Mouse (Mus musculus) spleen, postnatal 14 days (tissue): ENCODE measurements around the gene Chst3.
"Not testable (repeated sequence)": the region's sequence is repeated elsewhere in the genome, so short reads cannot be mapped to it uniquely, and the experiment has no call there.

ENCODE experiments used
- DNase-seq, 2 experiments: peaks; one replicate each; pipeline ENCODE4 v3.0.0; 2021 to 2022; ENCODE audit warnings: low spot score in 2 of 2

Gene Chst3

DNA sequence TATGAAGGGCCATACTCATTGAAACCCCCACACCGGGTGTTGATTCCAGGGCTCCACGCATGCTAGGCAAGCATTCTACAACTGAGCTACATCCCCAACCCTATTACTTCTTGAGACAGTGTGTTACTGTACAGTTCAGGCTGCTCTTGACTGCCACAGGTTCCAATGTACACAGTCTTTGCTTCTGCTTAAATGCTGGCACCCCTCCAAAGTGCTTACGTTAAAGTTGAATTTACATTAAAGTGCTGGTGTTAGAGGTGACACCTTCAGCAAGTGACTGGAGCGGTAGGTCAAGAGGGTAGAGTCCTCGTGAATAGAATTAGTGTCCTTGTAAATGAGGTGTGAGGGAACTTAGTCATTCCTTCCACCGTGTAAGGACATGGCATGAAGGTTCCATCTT, 19.7 kb downstream of the Chst3 start:
- no peak for DNase-seq

DNA sequence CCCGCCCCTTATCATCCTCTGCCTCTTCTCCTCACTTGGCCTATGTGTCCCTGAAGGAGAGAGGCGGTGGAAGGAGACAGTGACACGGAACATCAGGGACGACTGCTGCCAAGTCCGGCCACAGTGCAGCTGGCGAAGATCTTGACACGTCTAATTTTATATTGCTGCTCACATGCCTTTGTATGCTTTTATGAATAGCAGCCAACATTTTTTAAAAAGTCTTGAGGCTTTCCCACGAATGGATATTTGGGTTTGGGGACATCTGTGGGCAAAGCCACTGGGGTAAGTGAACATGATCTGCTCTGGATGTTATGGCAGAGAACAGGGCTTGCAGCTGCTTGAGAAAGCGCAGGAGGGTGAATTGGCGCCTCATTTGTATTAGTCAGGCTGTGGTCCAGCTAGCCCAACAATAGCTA, 21.6 kb downstream of the Chst3 start:
- DNase-seq, result no peak

DNA sequence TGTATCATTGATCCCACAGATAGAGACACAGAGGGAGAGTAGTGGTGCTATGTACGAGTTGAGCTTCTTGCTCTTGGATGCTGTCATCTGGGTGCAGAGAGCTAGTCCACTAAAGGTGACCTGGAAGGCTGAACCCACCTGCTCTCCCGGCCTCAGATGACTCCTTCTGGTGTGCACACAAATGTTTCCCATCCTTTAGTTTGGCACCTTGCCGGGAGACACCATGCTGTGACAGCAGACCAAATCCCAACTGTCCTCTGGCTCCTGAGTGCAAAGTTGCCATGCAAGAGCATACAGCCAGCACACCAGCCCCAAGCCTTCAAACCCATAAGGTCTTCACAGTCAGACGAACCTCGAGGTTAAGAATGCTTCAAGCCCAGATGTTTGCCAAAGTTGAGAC, 22.1 kb downstream of the Chst3 start:
- DNase-seq, result no peak

DNA sequence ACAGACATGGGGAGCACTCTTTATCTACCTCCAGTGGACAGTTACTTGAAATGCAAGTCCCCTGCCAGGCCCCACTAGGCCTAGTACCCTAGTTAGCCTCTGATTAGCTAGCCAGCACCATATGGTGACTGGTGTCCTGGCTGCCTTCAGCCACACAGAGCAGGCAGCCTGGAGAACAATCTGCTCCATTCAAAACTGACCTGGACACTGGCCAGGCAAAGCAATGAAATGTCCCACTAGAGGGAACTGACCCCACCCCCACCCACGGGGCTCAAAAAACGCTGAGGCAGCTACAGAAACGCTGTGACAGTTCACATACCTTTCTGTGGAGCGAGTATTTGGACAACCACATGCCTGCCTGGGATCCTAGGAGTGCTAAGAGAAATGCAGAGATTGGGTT, 24.0 kb downstream of the Chst3 start:
- no peak for DNase-seq

DNA sequence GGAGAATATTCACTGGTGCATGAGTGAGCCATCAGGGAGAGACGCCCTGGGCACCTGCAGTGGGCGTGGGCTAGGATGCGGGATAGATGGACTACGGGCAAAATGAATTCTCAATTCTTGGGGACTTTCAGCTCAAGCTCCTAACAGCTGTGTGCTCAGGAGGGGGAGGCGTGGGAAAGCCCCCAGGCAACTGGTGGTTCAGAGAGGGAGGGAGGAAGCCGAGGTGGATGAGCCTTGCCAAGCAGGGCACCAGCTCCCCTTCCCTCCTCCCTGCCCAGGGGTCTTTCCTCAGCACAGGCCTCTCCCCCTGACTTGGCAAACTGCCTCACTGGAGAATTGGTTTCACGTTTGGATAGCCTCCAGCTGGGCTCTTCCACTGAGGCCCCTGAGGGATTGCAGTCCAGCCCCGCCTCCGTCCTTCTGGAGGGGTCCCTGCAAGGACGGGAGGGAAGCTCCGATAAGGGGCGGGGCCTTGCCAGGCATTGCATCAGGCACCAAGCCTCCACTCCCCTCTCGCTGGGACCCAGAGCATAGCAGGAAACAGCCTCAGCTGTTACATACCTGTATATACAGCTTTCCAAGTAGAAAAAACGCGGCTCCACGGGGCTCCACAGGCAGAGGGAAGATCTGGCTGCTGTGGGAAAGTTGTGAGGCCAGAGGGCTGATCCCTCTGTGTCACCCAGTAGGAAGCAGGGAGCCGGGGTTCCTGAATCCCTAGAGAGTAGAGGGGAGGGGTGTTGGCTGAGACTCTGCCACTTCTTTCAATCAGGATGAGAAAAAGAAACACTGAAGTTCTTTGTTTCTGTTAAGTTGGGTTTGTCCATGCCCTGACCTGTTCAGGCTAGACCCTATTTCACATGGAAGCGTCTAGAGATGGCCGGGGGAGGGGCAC, 25.3 kb downstream of the Chst3 start:
- no peak for DNase-seq

DNA sequence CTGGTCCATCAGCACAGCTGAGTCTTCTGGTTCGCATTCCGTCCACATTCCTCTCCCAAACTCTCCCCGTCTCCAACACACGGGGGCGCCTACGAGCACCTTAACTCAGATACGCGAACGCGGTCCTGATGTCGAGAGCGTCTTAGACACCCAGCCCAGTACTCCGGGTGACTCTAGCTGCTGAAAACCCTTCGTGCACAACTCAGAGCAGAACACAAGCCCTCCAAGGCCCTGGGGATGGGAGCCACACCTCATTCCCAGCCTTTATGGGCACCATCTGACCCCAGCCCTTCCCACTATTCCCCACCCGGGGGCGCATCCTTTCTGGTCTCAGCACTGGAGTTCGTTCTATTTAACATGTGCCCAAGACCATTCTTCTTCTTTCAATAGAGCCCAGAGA, 27.3 kb downstream of the Chst3 start:
- peak in 1 of 2 experiments; percentile 46 for DNase-seq

DNA sequence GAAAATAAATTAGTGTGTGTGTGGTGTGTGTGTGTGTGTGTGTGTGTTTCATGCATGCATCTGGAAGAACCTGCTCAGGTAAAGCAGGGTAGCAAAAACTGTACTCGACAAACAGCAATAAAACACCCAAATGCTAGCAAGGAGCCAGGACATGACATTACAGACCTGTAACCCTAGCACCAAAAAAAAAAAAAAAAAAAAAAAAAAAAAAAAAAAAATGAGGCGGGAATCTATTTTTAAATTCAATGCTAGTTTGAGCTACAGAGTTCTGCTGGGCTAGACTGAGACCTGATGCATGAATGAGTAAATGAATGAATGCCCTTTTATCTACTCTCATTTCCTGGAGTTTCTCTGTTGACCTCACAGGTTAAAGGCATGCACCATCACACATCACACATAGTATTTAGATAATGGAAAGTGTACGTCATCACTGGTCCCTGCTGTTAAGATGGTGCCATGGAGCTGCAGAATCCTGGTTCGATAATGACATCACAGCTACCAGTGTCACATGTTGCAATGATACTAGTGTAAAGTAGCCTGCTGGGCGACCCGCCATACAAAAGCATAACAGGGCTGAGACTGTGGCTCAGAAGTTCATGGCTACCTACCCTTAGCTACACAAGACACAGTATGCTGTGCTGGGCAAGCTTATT, 29.4 kb downstream of the Chst3 start:
- no peak for DNase-seq

DNA sequence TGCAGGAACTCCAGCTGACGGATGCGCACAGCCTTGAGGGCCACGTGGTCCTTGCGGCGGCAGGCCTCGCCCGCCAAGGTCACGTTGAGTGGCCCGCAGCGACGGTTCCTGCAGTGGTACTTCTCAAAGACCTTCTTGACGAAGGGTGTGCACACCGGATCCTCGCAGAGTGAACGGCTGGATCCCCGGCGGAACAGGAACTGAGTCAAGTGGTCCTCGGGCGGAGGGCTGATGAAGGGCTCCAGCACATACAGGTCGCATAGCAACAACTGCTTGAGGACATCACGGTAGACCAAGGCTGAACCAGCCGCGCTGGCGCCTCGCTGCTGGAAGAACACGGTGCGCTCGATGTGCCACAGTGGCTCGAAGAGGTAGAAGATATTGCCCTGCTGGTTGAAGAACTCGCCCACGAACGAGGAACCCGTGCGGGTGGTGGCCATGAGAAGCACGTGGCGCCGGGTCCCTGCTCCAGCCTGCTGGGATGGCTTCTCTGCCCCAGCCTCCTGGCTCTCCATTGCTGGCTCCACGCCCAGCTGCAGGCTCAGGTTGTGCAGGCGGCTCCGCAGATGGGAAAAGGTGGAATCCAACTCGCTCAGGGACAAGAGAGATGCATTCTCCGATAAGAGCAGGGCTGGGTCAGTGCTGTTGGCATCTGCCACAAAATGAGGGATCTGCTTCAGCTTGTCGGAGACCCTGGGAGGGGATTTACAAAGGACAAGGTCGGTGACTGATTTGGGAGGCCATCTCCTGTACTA, 32.7 kb downstream of the Chst3 start:
- no peak for DNase-seq

DNA sequence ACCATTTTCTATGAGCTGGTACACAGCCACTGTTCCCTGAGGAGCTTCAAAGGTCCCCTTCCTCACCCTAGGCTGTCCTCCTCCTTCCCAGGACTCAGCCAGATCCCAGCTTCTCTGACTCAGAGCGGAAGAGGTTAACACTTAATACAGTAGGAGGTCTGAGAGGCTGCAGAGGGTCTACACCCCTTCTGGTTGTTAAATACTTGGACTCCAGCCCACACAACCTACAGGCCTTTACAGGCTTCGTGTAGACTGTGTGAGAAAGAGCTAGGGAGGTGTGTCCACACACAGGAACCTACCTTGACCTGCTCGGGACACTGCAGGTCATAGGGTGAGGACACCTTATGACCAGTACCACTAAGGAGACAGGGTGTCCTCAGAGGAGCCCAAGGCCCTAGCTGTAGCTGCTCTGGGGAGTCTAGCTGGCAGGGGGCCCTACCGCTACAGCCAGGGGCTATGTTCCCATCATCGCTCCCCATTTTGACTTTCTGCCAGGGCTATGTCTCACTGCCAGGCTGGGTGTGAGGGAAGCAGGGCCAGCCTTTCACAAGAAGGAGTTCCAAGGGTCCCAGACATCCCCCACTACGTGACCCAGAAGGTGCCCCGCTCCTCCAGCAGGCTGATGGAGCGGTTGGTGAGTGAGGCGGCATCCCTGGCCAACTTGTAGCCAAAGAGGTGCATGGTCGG, 33.9 kb downstream of the Chst3 start:
- no peak for DNase-seq

DNA sequence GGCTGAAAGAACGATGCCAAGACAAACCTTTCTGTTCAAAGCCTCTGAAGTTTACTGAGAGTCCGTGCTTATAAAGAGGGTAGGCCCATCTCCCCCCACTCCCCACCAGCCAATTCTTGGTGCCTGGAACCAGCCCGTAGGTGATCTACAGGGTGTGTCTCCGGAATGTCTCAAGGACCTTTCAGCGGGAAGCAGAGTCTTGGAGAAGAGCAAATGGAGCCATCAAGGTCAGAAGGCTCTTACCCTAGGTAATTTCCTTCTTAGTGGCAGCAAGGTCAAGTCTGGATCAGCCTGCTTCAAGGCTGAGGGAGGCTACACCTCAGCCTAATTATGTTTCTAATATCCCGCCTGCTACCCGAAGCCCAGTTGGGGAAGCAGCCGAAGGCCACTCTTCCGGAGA, 43.8 kb downstream of the Chst3 start:
- DNase-seq, result not testable (repeated sequence)

DNA sequence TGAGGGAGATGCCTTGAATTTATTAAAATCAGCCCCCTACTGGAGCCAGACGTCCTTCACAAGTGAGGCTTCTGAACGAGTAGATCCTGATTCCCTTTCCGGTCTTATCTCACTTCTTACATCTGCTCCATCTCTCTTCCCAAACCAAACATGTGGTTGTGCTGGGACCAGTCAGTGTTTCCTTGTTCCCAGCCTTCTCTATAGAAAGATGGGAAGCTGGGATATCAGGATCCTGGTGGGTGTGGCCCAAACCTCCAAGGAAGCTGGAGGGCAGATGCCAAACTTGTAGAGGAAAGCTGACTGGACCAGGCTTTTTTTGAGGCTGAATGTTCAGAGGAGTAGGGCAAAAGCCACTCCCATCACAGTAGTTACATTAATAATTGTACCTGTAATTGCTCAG, 44.6 kb downstream of the Chst3 start:
- DNase-seq, result no peak

DNA sequence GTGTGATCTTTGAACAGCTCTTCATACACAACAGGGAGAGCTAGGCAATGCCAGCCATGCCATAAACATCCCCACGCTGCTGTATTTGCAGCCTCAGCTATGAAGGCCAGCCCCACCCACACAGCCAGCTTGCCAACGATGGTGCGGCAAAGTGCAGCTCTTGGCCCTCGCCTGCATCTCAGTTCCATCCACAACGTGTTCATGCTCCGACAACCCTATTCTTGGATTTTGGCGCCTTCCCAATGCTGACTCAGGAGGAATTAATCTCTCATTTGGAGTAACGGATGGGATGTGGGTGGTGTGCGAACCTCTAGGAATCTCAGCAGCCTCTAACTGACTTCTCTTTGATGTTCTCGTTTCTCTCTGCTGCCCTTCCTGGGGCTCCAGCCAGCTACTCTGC, 46.0 kb downstream of the Chst3 start:
- no peak for DNase-seq

DNA sequence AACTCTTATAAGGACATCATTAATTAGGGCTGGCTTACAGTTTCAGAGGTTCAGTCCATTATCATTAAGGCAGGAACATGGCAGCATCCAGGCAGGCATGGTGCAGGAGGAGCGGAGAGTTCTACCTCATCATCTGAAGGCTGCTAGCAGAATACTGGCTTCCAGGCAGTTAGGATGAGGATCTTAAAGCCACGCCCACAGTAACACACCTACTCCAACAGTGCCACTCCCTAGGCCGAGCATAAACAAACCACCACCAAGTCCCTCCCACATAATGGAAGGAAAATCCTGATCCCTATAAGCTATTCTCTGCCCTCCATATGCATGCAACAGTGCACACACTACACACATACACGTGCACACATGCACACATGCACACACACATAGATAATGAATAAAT, 46.8 kb downstream of the Chst3 start:
- no peak for DNase-seq

DNA sequence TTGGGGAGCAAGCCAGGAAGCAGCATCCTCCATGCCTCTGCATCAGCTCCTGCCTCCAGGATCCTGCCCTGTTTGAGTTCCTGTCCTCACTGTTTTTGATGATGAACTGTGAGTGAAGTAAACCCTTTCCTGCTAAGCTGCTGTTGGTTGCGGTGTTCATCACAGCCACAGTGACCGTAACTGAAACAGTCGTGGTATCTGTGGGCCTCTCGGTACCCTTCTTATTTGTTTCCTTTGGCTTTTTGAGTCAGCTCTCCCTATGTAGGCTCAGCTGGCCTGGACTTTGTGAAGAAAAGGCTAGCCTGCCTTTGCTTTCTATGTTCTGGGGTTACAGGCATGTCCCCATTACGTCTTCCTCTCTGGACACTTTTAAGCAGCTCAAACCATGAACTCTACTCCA, 47.7 kb downstream of the Chst3 start:
- DNase-seq, result no peak

DNA sequence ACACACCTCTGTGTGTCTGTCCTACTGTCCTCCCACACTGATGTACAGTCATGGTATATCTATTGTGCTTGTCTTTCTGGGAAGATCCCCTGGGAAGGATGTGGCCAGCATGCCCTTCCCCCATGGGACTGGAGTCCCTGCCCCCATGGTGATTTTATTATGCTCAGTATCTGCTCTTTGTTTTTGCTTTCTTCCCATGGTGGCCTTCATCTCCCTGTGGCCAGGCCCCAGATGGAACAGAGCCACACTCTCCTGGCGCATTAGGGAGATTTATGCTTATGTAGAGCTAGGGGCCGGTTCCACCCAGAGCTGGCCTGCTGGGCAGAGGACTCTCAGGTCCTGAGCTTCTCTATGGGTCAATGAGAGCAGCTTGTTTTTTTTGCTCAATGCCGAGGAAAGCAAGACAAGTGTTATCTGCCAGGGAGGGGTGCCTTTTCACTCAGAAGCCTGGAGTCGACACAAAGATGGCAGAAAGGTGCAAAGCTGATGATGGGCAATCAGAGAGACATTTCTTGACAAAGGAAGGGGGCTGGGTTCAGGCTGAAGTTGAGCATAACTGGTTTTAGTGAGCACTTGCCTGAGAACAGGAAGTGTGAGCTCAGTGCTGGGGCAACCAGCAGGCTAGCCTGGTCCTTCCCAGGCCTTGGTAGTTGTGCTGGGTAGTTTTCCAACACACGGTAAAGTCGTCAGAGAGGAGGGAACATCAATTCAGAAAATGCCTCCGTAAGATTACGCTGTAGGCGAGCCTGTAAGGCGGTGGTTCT, 48.6 kb downstream of the Chst3 start:
- DNase-seq, result peak in 1 of 2 experiments; percentile 27

DNA sequence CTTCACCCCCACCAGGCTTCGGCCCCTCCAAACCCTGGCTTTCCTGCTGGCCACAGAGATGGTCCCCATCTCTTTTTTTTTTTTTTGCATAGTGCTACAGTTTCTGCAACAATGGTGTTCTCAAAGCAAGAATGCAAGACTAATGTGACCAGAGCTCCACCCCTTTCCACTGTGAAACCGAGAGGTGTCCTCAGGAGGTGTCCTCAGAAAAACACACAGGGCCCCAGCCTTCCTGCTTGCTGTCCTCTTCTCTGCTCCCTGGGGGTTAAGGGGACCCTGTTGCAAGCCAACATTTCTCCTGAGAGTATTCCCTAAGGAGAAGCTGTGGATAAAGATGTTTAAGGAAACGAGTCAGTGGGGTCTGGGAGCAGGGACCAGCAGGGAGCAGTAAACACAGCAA, 50.1 kb downstream of the Chst3 start:
- peak in 1 of 2 experiments; percentile 26 for DNase-seq

DNA sequence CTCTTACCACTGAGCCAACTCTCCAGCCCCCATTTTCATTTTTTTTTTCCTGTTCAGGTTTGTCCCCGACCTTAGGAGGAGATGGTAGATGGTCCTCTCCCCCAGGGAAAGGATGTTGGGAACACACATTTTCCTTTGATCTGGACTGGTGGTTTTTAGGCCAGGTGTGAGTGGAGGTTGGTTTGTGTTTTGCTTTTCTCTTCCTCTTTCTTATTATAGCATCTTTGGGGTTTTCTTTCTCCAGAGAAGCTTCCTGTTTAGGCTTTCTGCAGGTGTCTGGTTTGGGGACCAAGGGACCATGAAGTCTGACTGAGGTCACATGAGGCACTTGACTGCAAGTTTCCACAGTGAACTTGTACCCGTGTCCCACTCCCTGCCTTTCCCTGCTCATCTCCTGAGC, 50.8 kb downstream of the Chst3 start:
- no peak for DNase-seq

DNA sequence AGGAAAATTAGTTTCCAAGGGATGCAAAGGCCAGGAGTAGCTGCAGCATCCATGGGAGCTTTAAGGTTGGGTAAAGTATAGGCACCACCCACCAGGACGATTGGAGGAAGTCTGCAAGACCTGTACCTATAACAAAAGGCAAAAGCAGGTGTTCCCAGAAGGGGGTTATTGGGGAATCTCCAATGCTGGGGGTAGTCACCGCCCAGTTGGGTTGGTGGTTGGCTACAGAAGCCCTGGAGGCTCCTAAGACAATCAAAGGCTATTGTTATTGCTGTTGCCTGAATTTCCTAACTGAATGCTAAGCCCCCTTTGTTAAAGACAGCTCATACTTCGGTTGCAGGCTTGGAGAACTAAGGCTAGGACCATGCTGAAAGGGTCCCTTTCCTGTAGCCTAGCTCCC, 53.0 kb downstream of the Chst3 start:
- no peak for DNase-seq

DNA sequence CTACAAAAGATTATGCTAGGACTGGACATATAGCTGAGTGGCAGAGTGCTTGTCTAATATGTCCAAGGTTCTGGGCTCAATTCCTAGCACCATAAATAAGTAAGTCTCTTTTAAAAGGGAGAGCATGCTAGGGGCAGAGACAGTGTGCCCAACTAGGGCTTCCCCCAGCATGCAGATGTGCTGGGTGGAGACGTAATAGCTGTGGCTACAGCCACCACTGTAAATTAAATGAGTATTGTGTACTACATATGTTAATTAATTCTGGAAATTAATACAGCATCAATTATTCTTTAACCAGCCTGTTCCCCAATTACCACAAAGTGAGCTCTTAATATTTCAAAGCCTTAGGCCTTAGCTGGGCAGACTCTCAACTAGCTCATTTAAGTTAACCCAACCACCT, 54.2 kb downstream of the Chst3 start:
- DNase-seq, result no peak

DNA sequence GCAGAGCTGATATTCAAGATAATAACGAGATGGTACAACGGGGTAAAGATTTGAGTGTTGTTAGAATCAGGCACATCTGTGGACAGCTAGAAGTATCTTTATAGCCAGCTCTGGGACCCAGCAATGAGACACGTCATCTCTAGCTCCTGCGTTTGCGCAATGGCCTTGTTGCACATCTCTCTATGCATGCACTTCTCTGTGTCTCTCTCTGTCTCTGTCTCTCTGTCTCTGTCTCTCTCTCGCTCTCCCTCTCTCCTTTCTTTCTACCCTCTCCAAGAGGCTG, 56.1 kb downstream of the Chst3 start:
- no peak for DNase-seq

DNA sequence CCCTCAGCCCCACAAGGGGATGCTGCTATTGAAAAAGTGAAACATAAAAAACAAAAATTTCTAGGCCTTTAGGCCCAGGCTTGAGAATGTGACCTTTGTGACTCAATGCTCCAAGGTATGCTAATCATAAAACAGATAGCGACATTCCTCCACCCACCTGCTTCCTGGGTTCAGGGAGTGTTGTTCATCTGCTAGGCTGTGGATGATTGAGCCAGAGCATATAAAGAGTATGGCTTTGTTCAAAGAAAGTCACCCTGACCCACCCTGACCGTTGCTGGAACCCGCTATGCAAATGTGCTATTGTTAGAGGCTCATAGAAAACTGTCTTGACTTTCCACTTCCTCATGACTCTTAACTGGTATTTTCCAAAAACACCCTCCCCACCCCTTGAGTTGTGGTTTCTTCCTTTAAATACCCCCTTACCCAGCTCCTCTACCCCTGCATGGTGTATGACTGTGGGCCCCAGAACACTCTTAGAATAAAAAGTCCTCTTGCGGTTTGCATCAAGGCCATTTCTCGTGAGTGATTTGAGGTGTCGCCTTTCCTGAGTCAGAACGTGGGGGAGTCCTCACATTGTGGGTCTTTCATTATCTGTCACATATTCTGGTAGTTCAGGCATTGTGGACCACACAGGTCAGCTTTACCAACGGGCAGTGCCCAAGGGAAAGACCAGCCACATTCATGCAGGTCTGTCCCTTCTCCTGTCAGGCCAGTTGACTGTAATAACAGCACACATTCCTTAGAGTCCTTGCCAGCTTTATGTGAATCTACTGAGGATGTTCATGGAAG, 56.7 kb downstream of the Chst3 start:
- not testable (repeated sequence) for DNase-seq
